Mouse (Mus musculus): ENCODE results near the gene Hoxd1. TPM values are rescaled to one million over a fixed set of nuclear protein-coding genes. Genes with fewer than 3 reads are reported as not detected.

Hoxd1 gene
- total RNA-seq, 2 experiments from 2014 or later = not detected

DNA sequence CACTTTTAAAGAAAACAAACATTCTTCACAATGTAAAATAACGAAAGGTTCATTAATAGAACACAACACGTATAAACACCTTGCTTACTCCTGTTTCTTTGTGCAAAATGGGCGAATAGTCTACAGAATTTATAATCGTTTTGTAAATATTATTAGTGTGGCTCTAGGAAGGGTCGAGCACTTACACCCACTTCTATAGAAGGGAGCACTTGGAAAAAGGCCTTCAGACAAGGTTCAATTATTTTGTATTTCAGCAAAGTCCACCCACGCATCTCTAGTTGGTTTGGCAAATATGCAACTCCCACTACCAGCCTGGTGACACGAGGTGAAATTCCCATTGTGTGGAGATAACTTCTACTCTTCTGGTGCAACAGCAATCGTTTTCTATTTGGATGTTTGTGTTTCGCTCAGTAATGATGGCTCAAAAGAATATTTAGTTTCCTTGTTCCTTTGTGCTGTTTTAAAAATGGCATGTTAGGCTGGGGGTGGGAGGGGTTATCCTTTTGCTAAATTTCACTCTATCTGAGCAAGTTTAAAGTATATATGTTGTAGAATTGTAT is 14.3 kb upstream of the Hoxd1 start:
- DNase-seq = no peak

GRCm38 (mm10) chr2:74749337-74750121 is 13.3 kb upstream of the Hoxd1 start:
- DNase-seq = no peak

GRCm38 (mm10) chr2:74750731-74751250 is 12.0 kb upstream of the Hoxd1 start:
- no peak for DNase-seq

- DNase-seq = no peak
These were observed 10.9 kb upstream of the Hoxd1 start for GRCm38 (mm10) chr2:74751861-74752260.

DNA sequence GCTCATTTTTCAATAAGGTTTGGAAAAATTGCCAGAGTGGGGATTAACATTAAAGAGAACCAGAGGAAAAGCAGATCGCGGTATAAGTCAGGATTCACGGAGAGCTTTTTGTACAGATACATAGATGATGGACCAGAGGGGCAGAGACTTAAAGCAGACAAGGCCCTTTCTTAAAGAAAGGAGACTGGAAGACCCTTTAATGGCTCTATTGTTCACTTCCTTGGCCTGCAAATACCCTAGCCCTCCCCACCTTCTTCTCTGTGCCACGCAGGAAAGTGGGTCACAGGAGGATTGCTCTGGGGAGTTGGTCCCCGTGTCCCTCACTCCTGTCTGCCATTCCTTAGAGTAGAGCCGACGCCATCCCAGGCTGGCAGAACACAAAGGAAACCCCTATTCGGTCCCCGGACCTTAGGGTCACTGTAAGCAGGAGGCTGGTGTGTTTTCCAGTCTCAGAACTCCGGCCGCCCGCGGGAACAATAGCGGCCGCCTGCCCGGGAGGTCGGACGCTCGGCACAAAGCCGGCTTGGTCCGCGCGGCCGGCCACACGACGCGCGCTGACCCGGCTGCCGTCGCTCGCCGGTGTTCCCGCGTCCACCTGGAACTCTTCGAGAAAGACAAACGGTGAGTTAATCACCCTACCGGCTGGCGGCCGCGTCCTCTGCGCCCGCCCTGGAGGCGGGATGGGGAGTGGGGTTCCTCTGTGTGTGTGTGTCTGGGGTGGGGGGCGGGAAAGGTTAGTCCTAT is 10.2 kb upstream of the Hoxd1 start:
- no peak for DNase-seq

GRCm38 (mm10) chr2:74753175-74753523 is 9.6 kb upstream of the Hoxd1 start:
- no peak for DNase-seq

DNA sequence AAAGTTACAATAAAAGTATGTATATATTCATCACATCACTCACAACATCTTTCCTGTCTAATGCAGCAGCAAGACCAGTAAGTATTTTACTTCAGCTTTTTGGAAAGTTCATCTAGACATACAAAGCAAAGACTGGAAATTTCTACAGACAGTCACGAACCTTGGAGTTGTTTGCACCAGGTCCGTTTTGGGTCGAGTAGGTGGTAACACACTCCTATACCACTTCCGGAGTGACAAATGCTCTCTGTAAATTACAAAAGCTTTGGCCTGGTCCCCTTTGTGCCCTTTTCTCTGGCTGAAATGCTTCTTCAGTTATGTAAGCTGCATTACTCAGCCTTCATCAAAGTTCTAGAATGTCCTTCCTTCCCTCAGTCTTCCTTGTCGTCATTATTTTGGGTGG is 9.1 kb upstream of the Hoxd1 start:
- DNase-seq = no peak

DNA sequence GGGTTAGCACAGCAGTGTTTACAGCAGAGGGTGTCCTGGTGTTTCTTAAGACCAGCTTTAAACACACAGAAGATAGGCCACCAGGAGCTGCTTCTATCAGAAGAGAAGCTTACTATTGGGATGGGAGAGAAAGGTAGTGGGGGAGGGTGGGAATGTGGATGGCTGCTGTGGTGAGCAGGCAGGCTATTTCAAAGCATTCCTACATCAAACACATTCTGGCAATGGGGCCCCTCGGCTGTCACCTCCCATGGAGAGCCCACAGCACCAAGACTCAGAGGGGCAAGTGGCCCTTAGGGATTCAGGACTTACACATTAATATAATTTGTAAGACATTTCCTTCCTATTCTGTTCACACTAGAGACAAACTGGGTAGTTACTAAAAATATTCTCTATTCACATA is 2.6 kb upstream of the Hoxd1 start:
- DNase-seq = no peak

DNA sequence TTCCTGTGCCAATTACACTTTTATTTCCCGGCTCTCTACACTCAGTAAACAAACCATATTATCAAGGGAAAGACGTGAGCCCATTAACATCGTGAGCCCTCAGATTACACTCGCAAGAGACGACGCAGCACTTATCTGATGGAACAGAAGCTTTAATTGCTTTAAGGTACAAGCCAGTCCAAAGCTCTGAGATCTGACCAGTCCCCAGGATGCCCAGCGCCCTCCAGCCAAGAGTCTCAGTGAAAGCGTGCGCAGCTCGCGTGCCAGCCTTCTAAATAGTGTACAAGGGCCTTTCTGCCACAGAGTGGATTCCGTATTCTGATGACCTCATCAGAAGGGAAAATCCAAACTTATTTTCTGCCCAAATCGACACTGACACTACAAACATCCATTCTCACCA is 839 bp upstream of the Hoxd1 start:
- no peak for DNase-seq

GRCm38 (mm10) chr2:74763245-74763735 is 510 bp downstream of the Hoxd1 start:
- DNase-seq = no peak

DNA sequence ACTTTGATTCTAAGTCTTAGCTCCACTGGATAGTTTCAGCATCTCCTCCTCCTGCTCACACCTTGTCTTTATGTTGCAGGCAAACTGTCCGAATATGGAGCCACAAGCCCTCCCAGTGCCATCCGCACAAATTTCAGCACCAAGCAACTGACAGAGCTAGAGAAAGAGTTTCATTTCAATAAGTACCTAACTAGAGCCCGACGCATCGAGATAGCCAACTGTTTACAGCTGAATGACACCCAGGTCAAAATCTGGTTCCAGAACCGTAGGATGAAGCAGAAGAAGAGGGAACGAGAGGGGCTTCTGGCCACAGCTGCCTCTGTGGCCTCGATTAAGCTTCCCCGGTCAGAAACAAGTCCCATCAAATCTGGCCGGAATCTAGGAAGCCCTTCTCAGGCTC is 1.2 kb downstream of the Hoxd1 start:
- no peak for DNase-seq

GRCm38 (mm10) chr2:74774359-74774758 is 11.6 kb downstream of the Hoxd1 start:
- no peak for DNase-seq

- no peak for DNase-seq
These were observed 14.9 kb downstream of the Hoxd1 start for GRCm38 (mm10) chr2:74777536-74778275.

DNA sequence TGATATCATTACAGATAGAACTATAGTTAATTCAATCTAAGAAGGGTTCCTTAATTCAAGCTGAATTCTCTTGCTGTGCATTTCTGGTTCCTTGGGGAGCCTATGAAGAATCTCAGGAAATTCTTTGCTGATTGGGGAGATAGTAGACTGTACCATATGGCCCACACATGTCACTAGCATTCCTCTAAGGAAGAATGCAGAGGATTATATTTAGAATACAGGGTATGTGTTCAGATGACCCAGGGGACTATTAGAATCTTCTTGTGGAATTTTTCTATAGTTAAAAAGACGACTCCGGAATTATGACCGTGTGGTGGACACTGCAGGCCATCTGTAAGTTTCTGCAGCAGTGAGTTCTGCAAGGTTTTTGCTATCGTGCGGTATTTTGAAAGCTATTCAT is 18.6 kb downstream of the Hoxd1 start:
- no peak for DNase-seq

GRCm38 (mm10) chr2:74795531-74795930 is 32.8 kb downstream of the Hoxd1 start:
- DNase-seq = peak; percentile 20 to 45

GRCm38 (mm10) chr2:74808431-74808830 is 45.7 kb downstream of the Hoxd1 start:
- DNase-seq = no peak

Small RNAs within 50 kb of the gene (microRNA-seq; reads per million reads assigned to microRNA genes)
- 1,211 to 2,060 reads per million in 2 experiments for gene Mir10b

Other genes starting within 250 kb of the Hoxd1 start
- gene Lnpk, start 183.5 kb upstream of the Hoxd1 start, total RNA-seq (2021) = 10 to 100 TPM; 21.4 to 26.8 TPM
- not detected for gene Evx2, start 103.4 kb upstream of the Hoxd1 start, total RNA-seq (2021)
- not detected for gene Hoxd13, start 94.7 kb upstream of the Hoxd1 start, total RNA-seq (2021)
- gene Hoxd12, start 88.0 kb upstream of the Hoxd1 start, total RNA-seq (2021) = not detected
- gene Hoxd11, start 83.4 kb upstream of the Hoxd1 start, total RNA-seq (2021) = not detected
- gene Hoxd10, start 71.1 kb upstream of the Hoxd1 start, total RNA-seq (2021) = not detected
- gene Hoxd9, start 65.3 kb upstream of the Hoxd1 start, total RNA-seq (2021) = under 1 TPM; 0.15 to 0.44 TPM
- 1 to 10 TPM in 1 of 2 experiments, under 1 TPM in 1; 0.65 to 2.3 TPM for gene Hoxd8, start 58.4 kb upstream of the Hoxd1 start, total RNA-seq (2021)
- not detected for gene Hoxd3, start 51.1 kb upstream of the Hoxd1 start, total RNA-seq (2021)
- gene Hoxd4, start 51.1 kb upstream of the Hoxd1 start, total RNA-seq (2021) = under 1 TPM; 0.25 to 0.26 TPM
- gene Gm28230, start 36.3 kb upstream of the Hoxd1 start, total RNA-seq (2021) = not detected
- gene Mtx2, start 62.8 kb downstream of the Hoxd1 start, total RNA-seq (2021) = 100 to 1,000 TPM; 125 to 138 TPM

Measured in heart, adult 18-20 months (tissue).